Mouse (Mus musculus): ENCODE results near the gene Cftr. TPM values are rescaled to one million over a fixed set of nuclear protein-coding genes. Genes with fewer than 3 reads are reported as not detected.

Cftr gene
- polyA plus RNA-seq, 1 experiment from 2014 or later, result 0.33 TPM

DNA sequence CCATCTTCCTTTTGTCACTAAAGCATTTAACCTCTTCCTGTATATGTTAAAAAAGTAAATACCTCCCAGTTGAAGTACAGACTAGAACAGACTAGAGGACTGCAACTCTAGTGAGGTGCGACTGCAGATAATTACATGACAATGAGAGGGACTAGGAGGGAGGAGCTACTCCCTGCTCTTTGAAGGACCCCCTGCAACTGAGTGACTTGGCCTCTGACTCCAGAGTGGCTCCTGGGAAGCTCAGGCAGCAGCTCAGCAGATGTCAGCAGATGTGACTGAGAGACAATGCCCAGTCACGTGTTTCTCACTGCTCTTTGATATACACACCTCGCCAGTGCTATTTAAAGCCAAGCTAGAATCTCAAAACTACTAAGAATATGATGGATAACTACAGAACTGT, 54.7 kb downstream of the Cftr start:
- no peaks in the 10 kb centered on the region for H3K36me3 ChIP-seq
- no peak overlapping the region for H3K27ac ChIP-seq (replicated peaks)
- no peaks in the 10 kb centered on the region for H3K9me3 ChIP-seq
- no peak overlapping the region for H3K9ac ChIP-seq
- no peak overlapping the region for H3K4me2 ChIP-seq
- no peak overlapping the region for H3K4me3 ChIP-seq
- no peak for ATAC-seq (ENCODE audit: extremely low read depth, insufficient number of reproducible peaks, low FRiP score, low TSS enrichment)
- 9% methylated on average over 3 of the region's 3 CpGs for WGBS
- 0 out of 2 replicates have a peak, but pooled peaks cover 3% of the 10 kb centered on the region for H3K4me1 ChIP-seq
- H3K27me3 ChIP-seq (replicated peaks), result no peaks in the 10 kb centered on the region

DNA sequence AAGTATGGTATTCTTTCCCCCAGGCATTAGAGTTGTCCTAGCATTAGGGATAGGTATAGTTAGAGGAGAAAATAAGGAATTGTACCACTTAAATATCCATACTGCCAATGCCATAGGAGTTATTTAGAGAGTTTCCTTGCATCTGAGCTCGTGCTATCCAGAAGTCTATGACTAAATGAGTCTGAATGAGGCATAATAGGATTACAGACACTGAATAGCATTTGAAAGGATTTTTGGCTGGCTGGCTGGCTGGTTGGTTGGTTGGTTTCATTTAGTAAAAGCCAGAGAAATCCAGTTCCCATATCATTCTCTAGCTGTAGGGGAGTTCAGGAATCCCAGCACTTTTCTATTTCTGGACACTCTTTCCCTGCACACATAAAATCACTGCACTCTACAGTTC, 76.0 kb downstream of the Cftr start:
- Histone ChIP-seq H3K4me1 (no peaks in the 10 kb centered on the region), H3K4me3 (no peak overlapping the region), H3K36me3 (no peaks in the 10 kb centered on the region), H3K4me2 (no peak overlapping the region), H3K27me3 (replicated peaks) (no peaks in the 10 kb centered on the region), H3K9ac (no peak overlapping the region), H3K9me3 (no peaks in the 10 kb centered on the region), H3K27ac (replicated peaks) (no peak overlapping the region)
- no peak for ATAC-seq (ENCODE audit: extremely low read depth, insufficient number of reproducible peaks, low FRiP score, low TSS enrichment)
- 56% methylated on average over 1 of the region's 1 CpGs for WGBS

DNA sequence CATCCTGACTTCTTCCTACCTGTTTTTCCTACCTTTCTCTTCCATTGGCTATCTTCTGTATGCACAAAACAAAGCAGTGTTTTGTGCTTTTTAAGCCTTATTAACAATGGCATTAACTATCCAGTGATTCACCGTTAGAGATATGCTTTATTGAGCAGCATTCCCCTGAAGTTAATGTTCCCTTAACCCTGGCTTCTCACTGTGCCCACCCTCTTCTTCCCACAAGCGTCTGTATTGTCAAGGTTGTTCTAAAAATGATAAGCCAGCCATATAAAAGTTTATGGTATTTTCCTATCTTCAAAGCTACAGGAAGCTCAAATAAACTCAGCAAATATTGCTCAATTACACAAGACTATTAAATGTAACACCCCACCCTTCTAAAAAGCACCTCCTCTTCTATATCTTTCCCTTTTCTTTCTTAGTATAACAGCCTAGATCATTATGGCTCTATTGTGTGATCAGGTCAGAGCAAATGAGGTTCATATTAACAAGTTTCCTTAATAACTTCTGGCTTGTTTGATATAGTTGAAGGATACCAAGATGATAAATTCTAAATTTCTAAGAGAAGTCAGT, 77.5 kb downstream of the Cftr start:
- 62% methylated on average over 2 of the region's 2 CpGs for WGBS
- no peaks in the 10 kb centered on the region for H3K36me3 ChIP-seq
- no peak overlapping the region for H3K4me3 ChIP-seq
- no peak overlapping the region for H3K9ac ChIP-seq
- no peaks in the 10 kb centered on the region for H3K4me1 ChIP-seq
- H3K27ac ChIP-seq (replicated peaks), result no peak overlapping the region
- H3K9me3 ChIP-seq, result no peaks in the 10 kb centered on the region
- H3K4me2 ChIP-seq, result no peak overlapping the region
- H3K27me3 ChIP-seq (replicated peaks), result no peaks in the 10 kb centered on the region
- ATAC-seq (ENCODE audit: extremely low read depth, insufficient number of reproducible peaks, low FRiP score, low TSS enrichment), result no peak

- no peak for ATAC-seq (ENCODE audit: extremely low read depth, insufficient number of reproducible peaks, low FRiP score, low TSS enrichment)
- Histone ChIP-seq H3K36me3 (no peaks in the 10 kb centered on the region), H3K4me3 (no peak overlapping the region), H3K27ac (replicated peaks) (no peak overlapping the region), H3K27me3 (replicated peaks) (no peaks in the 10 kb centered on the region), H3K4me1 (no peaks in the 10 kb centered on the region), H3K9me3 (no peaks in the 10 kb centered on the region), H3K9ac (no peak overlapping the region), H3K4me2 (no peak overlapping the region)
- 46% methylated on average over 4 of the region's 4 CpGs for WGBS
These were observed 78.0 kb downstream of the Cftr start for GRCm38 (mm10) chr6:18248464-18248863.

- no peaks in the 10 kb centered on the region for H3K36me3 ChIP-seq
- no peak for ATAC-seq (ENCODE audit: extremely low read depth, insufficient number of reproducible peaks, low FRiP score, low TSS enrichment)
- no peak overlapping the region for H3K9ac ChIP-seq
- no peaks in the 10 kb centered on the region for H3K27me3 ChIP-seq (replicated peaks)
- 62% methylated on average over 5 of the region's 5 CpGs for WGBS
- no peaks in the 10 kb centered on the region for H3K4me1 ChIP-seq
- no peak overlapping the region for H3K27ac ChIP-seq (replicated peaks)
- H3K4me3 ChIP-seq, result no peak overlapping the region
- H3K4me2 ChIP-seq, result no peak overlapping the region
- no peaks in the 10 kb centered on the region for H3K9me3 ChIP-seq
These were observed 84.1 kb downstream of the Cftr start for GRCm38 (mm10) chr6:18254586-18254985.

GRCm38 (mm10) chr6:18270983-18271382, 100.5 kb downstream of the Cftr start:
- WGBS, result 40% methylated on average over 1 of the region's 1 CpGs
- Histone ChIP-seq H3K4me3 (no peak overlapping the region), H3K4me1 (no peaks in the 10 kb centered on the region), H3K36me3 (no peaks in the 10 kb centered on the region), H3K4me2 (no peak overlapping the region), H3K9me3 (no peaks in the 10 kb centered on the region), H3K9ac (no peak overlapping the region), H3K27me3 (replicated peaks) (no peaks in the 10 kb centered on the region), H3K27ac (replicated peaks) (no peak overlapping the region)
- ATAC-seq (ENCODE audit: extremely low read depth, insufficient number of reproducible peaks, low FRiP score, low TSS enrichment), result no peak

DNA sequence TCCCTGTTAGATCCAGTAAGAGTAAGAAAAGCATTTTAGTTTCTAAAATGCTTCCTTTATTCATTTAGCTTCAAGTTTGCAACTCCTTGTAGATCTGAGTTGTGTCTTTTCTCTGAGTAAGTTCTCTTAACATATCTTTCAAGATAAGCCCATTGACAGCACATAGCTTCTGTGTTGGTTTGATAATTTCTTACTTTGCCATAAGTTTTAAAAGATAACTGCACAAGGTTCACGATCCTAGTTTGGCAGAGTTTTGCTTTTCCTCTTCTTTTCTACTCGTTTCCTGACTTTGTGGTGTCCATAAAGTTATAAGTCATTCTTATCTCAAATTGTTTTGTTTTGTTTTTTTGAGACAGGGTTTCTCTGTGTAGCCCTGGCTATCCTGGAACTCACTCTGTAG, 130.3 kb downstream of the Cftr start:
- no peak for ATAC-seq (ENCODE audit: extremely low read depth, insufficient number of reproducible peaks, low FRiP score, low TSS enrichment)
- H3K4me2 ChIP-seq, result no peak overlapping the region
- H3K4me3 ChIP-seq, result no peak overlapping the region
- H3K9me3 ChIP-seq, result no peaks in the 10 kb centered on the region
- 31% methylated on average over 2 of the region's 2 CpGs for WGBS
- H3K27ac ChIP-seq (replicated peaks), result no peak overlapping the region
- no peaks in the 10 kb centered on the region for H3K4me1 ChIP-seq
- no peak overlapping the region for H3K9ac ChIP-seq
- H3K36me3 ChIP-seq, result no peaks in the 10 kb centered on the region
- no peaks in the 10 kb centered on the region for H3K27me3 ChIP-seq (replicated peaks)

- 65% methylated on average over 5 of the region's 5 CpGs for WGBS
- H3K9ac ChIP-seq, result no peak overlapping the region
- no peaks in the 10 kb centered on the region for H3K4me1 ChIP-seq
- no peak overlapping the region for H3K27ac ChIP-seq (replicated peaks)
- no peaks in the 10 kb centered on the region for H3K9me3 ChIP-seq
- no peaks in the 10 kb centered on the region for H3K36me3 ChIP-seq
- no peak overlapping the region for H3K4me2 ChIP-seq
- no peaks in the 10 kb centered on the region for H3K27me3 ChIP-seq (replicated peaks)
- no peak for ATAC-seq (ENCODE audit: extremely low read depth, insufficient number of reproducible peaks, low FRiP score, low TSS enrichment)
- H3K4me3 ChIP-seq, result no peak overlapping the region
These were observed 131.6 kb downstream of the Cftr start for GRCm38 (mm10) chr6:18302105-18302504.

- Histone ChIP-seq H3K9ac (no peak overlapping the region), H3K27ac (replicated peaks) (no peak overlapping the region), H3K36me3 (no peaks in the 10 kb centered on the region), H3K9me3 (no peaks in the 10 kb centered on the region), H3K4me1 (no peaks in the 10 kb centered on the region), H3K27me3 (replicated peaks) (no peaks in the 10 kb centered on the region), H3K4me3 (no peak overlapping the region), H3K4me2 (no peak overlapping the region)
- no peak for ATAC-seq (ENCODE audit: extremely low read depth, insufficient number of reproducible peaks, low FRiP score, low TSS enrichment)
- 66% methylated on average over 3 of the region's 3 CpGs for WGBS
These were observed 132.7 kb downstream of the Cftr start for GRCm38 (mm10) chr6:18303228-18303627.

DNA sequence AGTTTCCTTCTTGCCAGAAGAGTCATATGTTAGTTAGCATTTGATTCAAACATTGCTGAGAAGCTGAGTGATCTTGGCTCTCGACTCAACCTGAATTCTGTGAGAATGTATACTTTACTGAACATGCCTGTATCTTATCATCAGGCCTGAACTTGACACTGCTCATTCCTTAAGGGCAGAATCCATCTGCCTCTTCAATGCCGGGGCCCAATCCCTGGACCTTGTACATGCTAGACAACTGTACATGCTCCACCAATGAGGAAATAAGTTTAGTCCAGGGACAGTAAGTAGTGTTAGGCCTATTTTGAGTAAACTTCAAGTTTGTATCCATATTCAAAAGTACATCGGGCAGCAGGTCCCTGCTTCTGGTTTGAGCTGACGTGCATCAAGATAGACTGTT, 134.6 kb downstream of the Cftr start:
- Histone ChIP-seq H3K9ac (no peak overlapping the region), H3K4me1 (no peaks in the 10 kb centered on the region), H3K4me2 (no peak overlapping the region), H3K27ac (replicated peaks) (no peak overlapping the region), H3K27me3 (replicated peaks) (no peaks in the 10 kb centered on the region), H3K9me3 (no peaks in the 10 kb centered on the region), H3K36me3 (no peaks in the 10 kb centered on the region), H3K4me3 (no peak overlapping the region)
- ATAC-seq (ENCODE audit: extremely low read depth, insufficient number of reproducible peaks, low FRiP score, low TSS enrichment), result no peak
- 78% methylated on average over 4 of the region's 4 CpGs for WGBS

GRCm38 (mm10) chr6:18310983-18311382, 140.5 kb downstream of the Cftr start:
- Histone ChIP-seq H3K4me1 (no peaks in the 10 kb centered on the region), H3K9me3 (no peaks in the 10 kb centered on the region), H3K27me3 (replicated peaks) (no peaks in the 10 kb centered on the region), H3K36me3 (no peaks in the 10 kb centered on the region), H3K4me2 (no peak overlapping the region), H3K27ac (replicated peaks) (no peak overlapping the region), H3K9ac (no peak overlapping the region), H3K4me3 (no peak overlapping the region)
- ATAC-seq (ENCODE audit: extremely low read depth, insufficient number of reproducible peaks, low FRiP score, low TSS enrichment), result no peak
- WGBS, result 39% methylated on average over 2 of the region's 2 CpGs

DNA sequence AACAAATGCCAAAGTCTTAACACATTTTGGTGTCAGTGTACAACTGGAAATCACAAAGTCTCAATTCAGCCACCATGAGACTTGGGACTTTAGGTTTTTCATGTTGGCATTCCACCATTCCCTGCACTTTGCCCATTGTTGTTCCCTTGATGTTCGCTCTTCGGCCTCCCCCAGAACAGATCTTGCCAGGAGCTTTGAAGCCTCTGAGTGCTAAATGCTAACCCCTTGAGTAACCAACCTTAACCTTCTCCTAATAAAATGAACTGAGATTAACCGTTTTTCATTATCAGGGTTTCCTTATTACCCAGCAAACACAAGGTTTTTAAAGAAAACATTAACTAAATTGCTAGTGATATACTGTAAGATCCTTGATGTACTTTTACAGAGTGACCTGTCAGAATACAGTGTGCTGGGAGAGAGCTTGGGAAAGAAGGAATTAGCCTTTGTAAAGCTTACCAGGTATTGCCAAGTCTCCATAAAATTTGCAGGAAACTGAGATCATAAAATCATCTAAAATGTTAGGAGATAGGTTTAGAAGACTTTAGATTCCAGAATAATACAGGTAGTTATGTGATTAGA, 144.0 kb downstream of the Cftr start:
- Histone ChIP-seq H3K9me3 (no peaks in the 10 kb centered on the region), H3K9ac (no peak overlapping the region), H3K27ac (replicated peaks) (no peak overlapping the region), H3K27me3 (replicated peaks) (no peaks in the 10 kb centered on the region), H3K4me2 (no peak overlapping the region), H3K4me3 (no peak overlapping the region), H3K36me3 (no peaks in the 10 kb centered on the region), H3K4me1 (no peaks in the 10 kb centered on the region)
- 76% methylated on average over 3 of the region's 3 CpGs for WGBS
- no peak for ATAC-seq (ENCODE audit: extremely low read depth, insufficient number of reproducible peaks, low FRiP score, low TSS enrichment)
